ENCODE assay signal across 8 mouse cellular contexts in genomic region chr8:91872278-91873115, GRCm38 (mm10).
DNase-seq lines count a peak whose midpoint lies in the region; ATAC-seq and TF ChIP-seq lines count a peak whose summit lies in the region.

No protein-coding gene starts in this region.

- H3K27me3 ChIP-seq in heart, adult 2 months (ENCODE audit: control insufficient read depth, insufficient read depth, low read length), result no peaks in the 10 kb centered on the region
- no peaks in the 10 kb centered on the region for H3K27me3 ChIP-seq in kidney, adult 2 months (replicated peaks; ENCODE audit: control insufficient read depth, insufficient read depth, low read length)

- no peaks in the 10 kb centered on the region for H3K4me1 ChIP-seq in heart, adult 2 months (ENCODE audit: control insufficient read depth, insufficient read depth, low read length)
- no peaks in the 10 kb centered on the region for H3K4me1 ChIP-seq in kidney, adult 2 months (ENCODE audit: control insufficient read depth, insufficient read depth, low read length)

- no peak overlapping the region for H3K27ac ChIP-seq in heart, adult 2 months
- H3K27ac ChIP-seq in kidney, adult 2 months (ENCODE audit: insufficient read depth, low read depth, low read length), result no peak overlapping the region

- no peak for TF ChIP-seq EP300 in heart, adult 2 months (IDR thresholded peaks at IDR 0.05; ENCODE audit: insufficient read depth, low read depth, low read length)

- no peaks in the 10 kb centered on the region for H3K79me2 ChIP-seq in heart, adult 2 months (replicated peaks; ENCODE audit: control insufficient read depth, insufficient read depth, low read length)

- DNase-seq in adrenal gland, adult (ENCODE audit: inconsistent age in 2 of 2, low spot score in 1 of 2), result peak; percentile 14 to 42
- no peak for DNase-seq in adrenal gland, postnatal 25 days
- DNase-seq in adrenal gland, postnatal 10 days, result peak; percentile 3
- peak; percentile 31 to 35 for DNase-seq in heart, adult 2 months
- peak; percentile 50 for DNase-seq in kidney, adult 2 months
- no peak for DNase-seq in right cerebral cortex, postnatal 4 days

- intact Hi-C loops in heart, adult 2 months (cut with DNase I), result no loop called here

- H3K36me3 ChIP-seq in heart, adult 2 months (ENCODE audit: control insufficient read depth, insufficient read depth, low read length), result no peaks in the 10 kb centered on the region
- H3K36me3 ChIP-seq in kidney, adult 2 months (ENCODE audit: control insufficient read depth, insufficient read depth, low read length), result no peaks in the 10 kb centered on the region

- H3K9ac ChIP-seq in heart, adult 2 months (ENCODE audit: low read depth, low read length), result peak overlapping the region; percentile 51; the same call in 1 of the 2 replicates

- no peak overlapping the region for H3K4me3 ChIP-seq in heart, adult 2 months
- no peak overlapping the region for H3K4me3 ChIP-seq in kidney, adult 2 months (ENCODE audit: insufficient read depth, low read depth, low read length)

- TF ChIP-seq POLR2A in heart, adult 2 months (IDR thresholded peaks at IDR 0.05; ENCODE audit: insufficient read depth, low read depth, low read length), result no peak
- no peak for TF ChIP-seq POLR2A in kidney, adult 2 months (IDR thresholded peaks at IDR 0.05; ENCODE audit: low read depth, low read length)

- peak; percentile 37 for TF ChIP-seq CTCF in heart, adult 2 months (IDR thresholded peaks at IDR 0.05)
- TF ChIP-seq CTCF in kidney, adult 2 months (conservative IDR thresholded peaks at IDR 0.05; ENCODE audit: insufficient read depth, insufficient read length, low read depth, low read length), result no peak

- peak; percentile 90 for ATAC-seq in megakaryocyte progenitor cell, adult 5-6 weeks (replicated peaks; ENCODE audit: poor library complexity)
- no peak for ATAC-seq in cerebellum, adult (ENCODE audit: insufficient number of reproducible peaks, low FRiP score, low TSS enrichment)

- WGBS in heart, adult 2 months, result 15% methylated on average over 29 of the region's 29 CpGs
- WGBS in kidney, adult 2 months, result 25% methylated on average over 29 of the region's 29 CpGs

Comparison
In these comparisons a context has a peak if more than half of its experiments do, and no peak if none do; other contexts are left out.
1. DNase-seq: peak in adrenal gland, adult (2 of 2), adrenal gland, postnatal 10 days (single experiment), heart, adult 2 months (2 of 2) and kidney, adult 2 months (single experiment); none in adrenal gland, postnatal 25 days (single experiment) and right cerebral cortex, postnatal 4 days (single experiment).